In genomic region chr1:36293470-36293869, GRCm38 (mm10) we compare ENCODE assay signal across 22 mouse cellular contexts. TPM values are rescaled to one million over a fixed set of nuclear protein-coding genes. Genes with fewer than 3 reads are reported as not detected.
DNase-seq lines count a peak whose midpoint lies in the region; ATAC-seq lines count a peak whose summit lies in the region.
"Had no signal": no experiment of that assay in that cellular context is flagged by ENCODE, and none has a peak within 500 bp of the region (broad histone marks: within the 10 kb centered on the region; RNA-seq: fewer than 3 reads in every experiment).

No protein-coding gene starts in this region.

- peak; percentile 75 for DNase-seq in thymus, postnatal 0 days (ENCODE audit: low spot score)
- DNase-seq in thymus, adult 18-20 months, result no peak
- peak; percentile 48 to 68 for DNase-seq in CD8-positive naive resting alpha-beta T cell, adult 2 months (ENCODE audit: low read depth in 2 of 2, low spot score in 2 of 2)
- no peak for DNase-seq in Muller cell, postnatal 12 days (ENCODE audit: inconsistent ontology term)
- DNase-seq in kidney, adult 8-10 months, result no peak
- DNase-seq: adrenal gland, adult 8-10 months; cerebellum, adult 11 months; cerebellum, adult 9-10 months; forebrain, postnatal 0 days; gastrocnemius, postnatal 10 days; kidney, postnatal 14 days; layer of hippocampus, adult 9-11 months; liver, embryonic 13.5 days; lung, adult 18-20 months; lung, postnatal 4 days; retina, postnatal 1 day; right cerebral cortex, postnatal 25 days had no signal

- ATAC-seq in inflammation-experienced regulatory T-cells, adult 6 months, result peak; percentile 47
- ATAC-seq in erythroblast, adult 5-6 weeks (replicated peaks; ENCODE audit: low FRiP score, poor library complexity, severe bottlenecking), result no peak
- ATAC-seq: forebrain, postnatal 0 days; hindbrain, postnatal 0 days; intestine, postnatal 0 days; lung, postnatal 0 days had no signal

RNA-seq across cellular contexts. Expression of gene Arid5a, which starts 14.1 kb away (rescaled TPM):
- 34.9 and 35.4 TPM in 2 replicates for polyA plus RNA-seq in thymus, postnatal 0 days (2015; fragmentation: Nextera tagmentation; extraction: Ambion mirVana)
- polyA plus RNA-seq in inflammation-experienced regulatory T-cells, adult 6 months (2017; shearing (Covaris generic)), result 10 to 100 TPM; 75.9 to 89.1 (median 88.6) TPM
- 2.3 and 5.6 TPM in 2 replicates for total RNA-seq in erythroblast, adult 5-6 weeks (2015; ENCODE audit: low replicate concordance)
- 2.6 and 3.2 TPM in 2 replicates for total RNA-seq in erythroblast, adult 5-6 weeks (2017; ENCODE audit: low replicate concordance)

RNA-seq across cellular contexts. Expression of gene Neurl3, which starts 19.0 kb away (rescaled TPM):
- polyA plus RNA-seq in thymus, postnatal 0 days (2015; fragmentation: Nextera tagmentation; extraction: Ambion mirVana), result 3.8 and 4.4 TPM in 2 replicates
- polyA plus RNA-seq in inflammation-experienced regulatory T-cells, adult 6 months (2017; shearing (Covaris generic)), result 100 to 1,000 TPM in 1 of 3 experiments, 10 to 100 TPM in 2; 23.0 to 132 (median 83.6) TPM
- total RNA-seq in erythroblast, adult 5-6 weeks (2015; ENCODE audit: low replicate concordance), result 8.6 and 14.2 TPM in 2 replicates
- total RNA-seq in erythroblast, adult 5-6 weeks (2017; ENCODE audit: low replicate concordance), result 8.0 and 9.1 TPM in 2 replicates

RNA-seq across cellular contexts. Expression of gene Uggt1, which starts 49.0 kb away (rescaled TPM):
- polyA plus RNA-seq in thymus, postnatal 0 days (2015; fragmentation: Nextera tagmentation; extraction: Ambion mirVana), result 43.9 and 46.5 TPM in 2 replicates
- polyA plus RNA-seq in inflammation-experienced regulatory T-cells, adult 6 months (2017; shearing (Covaris generic)), result 10 to 100 TPM; 22.5 to 27.7 (median 25.2) TPM
- 17.5 and 18.6 TPM in 2 replicates for total RNA-seq in erythroblast, adult 5-6 weeks (2015; ENCODE audit: low replicate concordance)
- 23.0 and 42.7 TPM in 2 replicates for total RNA-seq in erythroblast, adult 5-6 weeks (2017; ENCODE audit: low replicate concordance)

Comparison
In these comparisons a context has a peak if more than half of its experiments do, and no peak if none do; other contexts are left out.
1. DNase-seq: peak in thymus, postnatal 0 days (single experiment) and CD8-positive naive resting alpha-beta T cell, adult 2 months (2 of 2); none in thymus, adult 18-20 months (0 of 2), Muller cell, postnatal 12 days (single experiment) and kidney, adult 8-10 months (0 of 2).